Mouse (Mus musculus): Measurements from ENCODE around the gene Greb1.

GRCm38 (mm10) chr12:16640075-16640474 lies 160.6 kb downstream of the Greb1 start:
- TF ChIP-seq CTCF (IDR thresholded peaks at IDR 0.05; ENCODE audit: low read depth) (no peak), EP300 (optimal IDR thresholded peaks at IDR 0.05) (no peak)

Measured in stomach, postnatal 0 days (tissue).